ENCODE assay signal across 17 mouse cellular contexts in the genomic region with DNA sequence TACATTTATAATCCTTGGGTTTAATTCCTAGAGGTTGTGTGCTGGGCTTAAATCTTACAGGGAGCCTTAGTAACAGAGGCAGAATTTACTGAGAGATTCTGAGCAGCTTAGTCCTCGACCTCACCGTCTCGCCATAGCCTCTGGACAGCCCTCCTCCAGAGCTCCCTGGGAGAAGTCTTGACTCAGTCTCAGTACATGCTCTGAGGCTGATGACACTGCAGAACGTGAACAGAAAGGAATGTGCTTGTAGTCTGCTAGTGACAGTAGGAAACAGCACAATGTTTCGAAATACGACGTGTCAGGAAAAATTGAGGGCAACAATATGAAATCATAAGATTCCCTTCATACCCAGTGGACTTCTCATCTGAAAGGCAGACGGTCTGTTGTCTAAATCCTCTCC. TPM values are rescaled to one million over a fixed set of nuclear protein-coding genes. Genes with fewer than 3 reads are reported as not detected.
DNase-seq lines count a peak whose midpoint lies in the region; ATAC-seq lines count a peak whose summit lies in the region.
"Had no signal": no experiment of that assay in that cellular context is flagged by ENCODE, and none has a peak within 500 bp of the region (broad histone marks: within the 10 kb centered on the region; RNA-seq: fewer than 3 reads in every experiment).

No protein-coding gene starts in this region.

- DNase-seq in heart, adult 8-10 months (ENCODE audit: low spot score): peak; percentile 43
- peak; percentile 10 for DNase-seq in urinary bladder, postnatal 25 days (ENCODE audit: low spot score)
- no peak for DNase-seq in urinary bladder, postnatal 36 days (ENCODE audit: low spot score in 2 of 2)
- no peak for DNase-seq in thymus, postnatal 14 days
- DNase-seq in layer of hippocampus, postnatal 10 days (ENCODE audit: low spot score in 2 of 2): no peak
- DNase-seq: adrenal gland, postnatal 25 days; cerebellum, adult 11 months; embryo, embryonic 11 days; gastrocnemius, postnatal 10 days; kidney, adult 18-20 months; spleen, adult 18-20 months; thymus, adult 18-20 months had no signal

- no peak overlapping the region for H3K4me3 ChIP-seq in heart, embryonic 11.5 days (ENCODE audit: low read depth, low read length)
- H3K4me3 ChIP-seq in lung, embryonic 16.5 days (ENCODE audit: low read length): no peak overlapping the region
- H3K4me3 ChIP-seq: forebrain, embryonic 12.5 days; hindbrain, embryonic 10.5 days; lung, embryonic 15.5 days had no signal

- no peak overlapping the region for H3K27ac ChIP-seq in heart, embryonic 11.5 days (ENCODE audit: low read depth, low read length)
- no peak overlapping the region for H3K27ac ChIP-seq in lung, embryonic 16.5 days (ENCODE audit: low read length)
- H3K27ac ChIP-seq: forebrain, embryonic 12.5 days; hindbrain, embryonic 10.5 days; lung, embryonic 15.5 days had no signal

- H3K36me3 ChIP-seq in heart, embryonic 11.5 days (ENCODE audit: control insufficient read depth, insufficient read depth, low read length): no peaks in the 10 kb centered on the region
- H3K36me3 ChIP-seq in lung, embryonic 16.5 days (ENCODE audit: control insufficient read depth, insufficient read depth, low read length): no peaks in the 10 kb centered on the region
- H3K36me3 ChIP-seq: forebrain, embryonic 12.5 days; hindbrain, embryonic 10.5 days; lung, embryonic 15.5 days had no signal

- H3K27me3 ChIP-seq in heart, embryonic 11.5 days (ENCODE audit: control insufficient read depth, insufficient read depth, low read length): peaks cover 7% of the 10 kb centered on the region; the same call in 1 of the 2 replicates
- H3K27me3 ChIP-seq in lung, embryonic 16.5 days (ENCODE audit: control insufficient read depth, insufficient read depth, low read depth, low read length): peaks cover 5% of the 10 kb centered on the region; the same call in 1 of the 2 replicates

- no peak overlapping the region for H3K4me2 ChIP-seq in heart, embryonic 11.5 days
- H3K4me2 ChIP-seq in lung, embryonic 16.5 days (ENCODE audit: low read depth, low read length): no peak overlapping the region
- H3K4me2 ChIP-seq: forebrain, embryonic 12.5 days; lung, embryonic 15.5 days had no signal

- no peak for ATAC-seq in heart, embryonic 11.5 days (replicated peaks; ENCODE audit: insufficient number of reproducible peaks, low FRiP score, low TSS enrichment)
- ATAC-seq in lung, embryonic 16.5 days (ENCODE audit: low read depth): peak; percentile 69

- no peaks in the 10 kb centered on the region for H3K4me1 ChIP-seq in heart, embryonic 11.5 days (ENCODE audit: control insufficient read depth, insufficient read depth, low read length)
- no peaks in the 10 kb centered on the region; the same call in 1 of the 2 replicates for H3K4me1 ChIP-seq in lung, embryonic 16.5 days (replicated peaks; ENCODE audit: control insufficient read depth, insufficient read depth, low read length)

- H3K9ac ChIP-seq in heart, embryonic 11.5 days (ENCODE audit: low read depth, low read length): no peak overlapping the region
- H3K9ac ChIP-seq in lung, embryonic 16.5 days (ENCODE audit: low read length): no peak overlapping the region
- H3K9ac ChIP-seq: forebrain, embryonic 12.5 days; lung, embryonic 15.5 days had no signal

- 68% methylated on average over 8 of the region's 8 CpGs for WGBS in heart, embryonic 11.5 days (ENCODE audit: insufficient replicate concordance)
- 45% methylated on average over 8 of the region's 8 CpGs for WGBS in lung, embryonic 16.5 days

- H3K9me3 ChIP-seq in heart, embryonic 11.5 days (replicated peaks; ENCODE audit: control insufficient read depth, low read length): no peaks in the 10 kb centered on the region
- no peaks in the 10 kb centered on the region for H3K9me3 ChIP-seq in lung, embryonic 16.5 days (ENCODE audit: control insufficient read depth, low read length)
- H3K9me3 ChIP-seq: forebrain, embryonic 12.5 days; hindbrain, embryonic 10.5 days; lung, embryonic 15.5 days had no signal

RNA-seq across cellular contexts. Expression of a gene that starts 3.7 kb away (rescaled TPM):
- total RNA-seq in heart, adult 8-10 months (2022): 1 to 10 TPM; 2.0 to 2.8 (median 2.4) TPM
- polyA plus RNA-seq in heart, embryonic 11.5 days (2014; fragmentation: Nextera tagmentation; extraction: Ambion mirVana): 0.89 and 1.00 TPM in 2 replicates
- polyA plus RNA-seq in lung, embryonic 16.5 days (2015; fragmentation: Nextera tagmentation; extraction: Ambion mirVana): 3.9 and 4.9 TPM in 2 replicates
- total RNA-seq in layer of hippocampus, postnatal 10 days (2021): 1 to 10 TPM; 3.8 to 7.4 TPM

Comparison
In these comparisons a context has a peak if more than half of its experiments do, and no peak if none do; other contexts are left out.
1. DNase-seq: peak in heart, adult 8-10 months (single experiment) and urinary bladder, postnatal 25 days (single experiment); none in urinary bladder, postnatal 36 days (0 of 2), thymus, postnatal 14 days (single experiment) and layer of hippocampus, postnatal 10 days (0 of 2).